Mouse (Mus musculus) adrenal gland, postnatal 10 days (tissue): ENCODE data around the gene Gm5148. TPM values are rescaled to one million over a fixed set of nuclear protein-coding genes. Genes with fewer than 3 reads are reported as not detected.

Experiments used
- DNase-seq: peaks from one replicate; pipeline ENCODE4 v3.0.0; 2021; ENCODE audit warnings: mixed read lengths
- long read RNA-seq, 2 experiments: library from polyadenylated mRNA; stranded (forward); transcript quantifications; one replicate each; pipeline ENCODE4 v2.0.0; 2021
- total RNA-seq, 2 experiments: library from RNA; stranded (reverse); gene quantifications; 2 replicates each; pipeline ENCODE4 v1.2.3; 2021

The Gm5148 gene
- 1 to 10 TPM in 1 of 2 experiments, under 1 TPM in 1; 0.39 to 1.1 TPM for total RNA-seq
- long read RNA-seq, experiment 1, result 0 reads
- long read RNA-seq, experiment 2, result 0 reads

DNA sequence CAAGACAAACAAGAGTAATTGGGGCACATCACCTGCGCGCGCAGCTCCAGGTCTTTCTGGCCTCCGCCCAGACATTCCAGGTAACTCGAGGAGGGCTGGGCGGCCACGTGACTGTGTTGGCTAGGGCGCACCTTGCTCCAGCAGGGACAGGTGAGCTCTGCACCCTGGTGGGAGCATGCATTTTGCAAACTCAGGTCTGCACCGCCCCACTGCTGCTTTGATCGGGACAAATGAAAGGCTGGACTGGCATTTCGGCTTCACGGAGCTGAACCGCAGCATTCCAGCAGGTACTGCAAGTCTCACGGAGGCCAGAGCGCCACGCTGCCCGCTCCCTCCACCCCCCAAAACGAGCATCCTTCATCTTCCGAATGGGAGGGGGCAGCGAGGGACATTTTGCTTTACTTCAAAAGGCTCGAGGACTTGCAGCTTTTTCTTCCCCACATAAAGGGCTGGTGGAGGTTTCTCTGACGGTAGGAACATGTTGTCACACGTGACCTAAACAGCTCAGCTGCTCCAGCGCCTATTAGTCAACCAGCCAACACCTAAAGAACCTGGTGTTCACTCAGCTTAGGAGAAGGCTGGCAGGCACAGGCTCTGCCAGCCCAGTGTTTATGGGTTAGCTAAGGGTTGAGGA, at the start of gene Gm5148:
Gene Gm5148, minus strand, starts transcription at position 320 of the 634 bp plus-strand sequence.
- DNase-seq, result no peak

DNA sequence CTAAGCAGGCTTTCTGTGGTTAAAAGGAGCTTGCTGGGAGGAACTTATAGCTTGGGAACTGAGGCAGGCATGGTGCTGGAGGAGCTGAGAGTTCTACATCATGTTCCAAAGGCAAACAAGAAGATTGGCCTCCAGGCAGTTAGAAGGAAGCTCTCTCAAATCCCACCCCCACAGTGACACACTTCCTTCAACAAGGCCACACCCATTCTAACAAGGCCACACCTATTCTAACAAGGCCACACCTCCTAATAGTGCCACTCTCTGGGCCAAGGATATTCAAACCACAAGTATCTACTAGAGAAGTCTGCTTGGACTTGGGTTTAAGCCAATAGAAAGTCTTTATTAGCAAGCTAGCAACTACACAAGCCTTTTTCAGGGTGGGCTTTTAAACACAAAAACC, 46.7 kb upstream of the Gm5148 start:
- DNase-seq, result no peak

DNA sequence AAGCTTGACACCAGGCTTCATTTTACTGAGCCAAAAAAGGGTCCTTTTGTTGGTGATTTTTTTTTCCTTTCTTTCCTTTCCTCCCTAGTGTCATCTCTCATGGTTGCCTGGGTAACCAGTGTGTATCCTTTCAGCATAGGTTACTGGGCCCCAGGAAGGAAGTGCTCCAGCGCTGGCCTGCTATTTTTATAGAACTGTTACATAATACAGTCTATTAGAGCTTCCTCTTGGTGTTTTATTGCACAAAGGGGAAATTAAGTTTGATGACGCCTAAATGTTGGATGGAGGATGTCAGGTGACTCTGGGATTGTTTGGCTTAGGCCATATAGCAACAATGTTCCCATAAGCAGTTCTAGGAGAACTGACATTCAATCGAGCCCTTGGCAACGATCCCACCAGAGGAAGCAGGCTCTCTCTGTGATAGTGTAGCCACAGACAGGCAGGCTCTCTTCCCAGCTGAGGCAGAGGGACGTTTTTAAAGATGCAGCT, 45.0 kb upstream of the Gm5148 start:
- DNase-seq, result peak; percentile 77

DNA sequence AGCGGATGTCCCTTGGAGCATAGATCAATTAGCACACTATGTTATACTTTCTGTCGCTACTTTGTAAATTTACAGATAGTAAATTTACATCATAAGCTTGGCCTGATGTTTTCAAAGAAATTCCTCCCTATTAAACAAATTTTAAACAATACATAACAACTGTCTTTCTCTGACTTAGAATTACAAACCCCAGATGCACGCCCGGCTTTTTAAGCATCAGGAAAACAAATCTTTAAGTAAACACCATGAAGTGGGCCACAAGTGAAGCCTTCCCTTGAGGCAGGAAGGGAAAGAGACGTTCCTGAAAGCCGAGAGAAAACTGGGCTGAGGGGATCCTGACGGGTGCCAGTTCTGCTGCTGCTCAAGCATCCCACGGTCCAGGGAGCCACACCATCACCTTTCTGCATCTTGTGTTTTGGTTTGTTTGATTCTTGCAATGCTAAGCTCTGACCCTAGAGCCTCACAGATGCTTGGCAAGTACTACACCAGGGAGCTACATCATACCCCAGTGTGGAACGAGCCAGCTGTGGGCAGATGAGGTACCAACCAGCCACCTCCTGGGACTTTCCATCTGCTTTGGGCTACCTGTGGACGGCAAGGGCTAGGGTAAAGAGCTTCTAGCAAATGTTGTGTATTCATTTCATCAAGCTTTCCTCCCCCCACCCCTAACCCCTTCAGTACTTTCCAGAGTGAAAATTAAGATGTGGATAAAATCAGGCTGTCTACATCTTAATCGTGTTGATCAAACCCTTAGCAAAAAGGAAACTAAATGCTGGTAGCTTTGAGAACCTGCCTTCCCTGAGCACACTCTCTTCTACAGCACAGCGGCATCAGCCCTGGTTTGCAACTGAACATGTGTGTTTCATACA, 43.1 kb upstream of the Gm5148 start:
- DNase-seq, result no peak

DNA sequence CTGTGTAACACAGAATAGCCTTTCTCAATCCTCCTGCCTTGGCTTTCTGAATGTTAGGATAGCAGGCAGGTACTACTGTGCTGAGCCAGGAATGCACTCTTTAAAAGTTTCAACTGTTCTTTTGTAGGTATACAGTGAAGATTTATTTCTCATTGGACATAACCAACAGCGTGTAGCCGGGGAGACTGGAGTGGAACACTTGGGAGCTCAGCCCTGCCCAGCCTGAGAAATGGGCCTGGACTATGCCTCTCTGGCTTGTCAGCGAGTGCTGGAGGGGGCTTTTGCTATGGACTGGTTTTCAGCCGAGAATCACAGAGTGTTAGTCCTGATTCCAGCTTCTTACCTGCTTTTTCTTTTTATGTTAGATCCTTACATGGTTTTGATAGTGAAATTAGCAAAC, 42.3 kb upstream of the Gm5148 start:
- no peak for DNase-seq

DNA sequence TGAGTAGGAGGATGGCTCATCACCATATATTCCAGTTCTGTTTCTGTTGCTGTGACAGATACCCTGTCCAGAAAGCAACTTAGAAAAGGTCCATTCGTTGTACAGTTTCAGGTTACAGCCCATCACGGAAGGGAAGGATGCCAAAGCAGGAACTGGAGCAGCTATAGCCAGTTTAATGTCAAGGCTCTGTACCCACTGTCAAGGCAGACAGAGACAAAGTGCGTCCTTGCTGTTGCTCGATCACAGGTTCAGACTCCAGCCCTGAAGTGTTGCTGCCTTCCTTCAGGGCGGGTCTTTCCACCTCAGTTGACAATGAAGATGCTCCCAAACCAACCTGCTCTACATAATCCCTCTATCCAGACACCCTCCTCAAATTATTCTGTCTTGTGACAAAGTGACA, 41.7 kb upstream of the Gm5148 start:
- DNase-seq, result peak; percentile 48

DNA sequence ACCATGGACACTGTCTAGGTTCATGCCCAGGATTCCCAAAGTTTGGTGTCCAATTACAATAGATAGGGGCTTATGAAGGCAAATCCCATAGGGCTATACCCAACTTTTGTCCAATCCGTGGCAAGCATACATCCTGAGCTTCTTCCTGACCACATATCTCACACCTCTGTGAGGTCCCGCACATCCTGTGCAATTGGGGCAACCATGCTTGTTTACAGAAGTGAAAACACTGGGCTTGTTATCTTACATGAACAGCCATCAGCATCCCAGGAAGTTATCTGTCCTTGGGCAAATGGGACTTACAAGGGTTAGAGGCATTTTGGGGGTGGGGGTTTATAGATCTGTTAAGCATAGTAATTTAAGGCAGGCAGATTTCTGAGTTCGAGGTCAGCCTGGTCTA, 41.0 kb upstream of the Gm5148 start:
- DNase-seq, result no peak

DNA sequence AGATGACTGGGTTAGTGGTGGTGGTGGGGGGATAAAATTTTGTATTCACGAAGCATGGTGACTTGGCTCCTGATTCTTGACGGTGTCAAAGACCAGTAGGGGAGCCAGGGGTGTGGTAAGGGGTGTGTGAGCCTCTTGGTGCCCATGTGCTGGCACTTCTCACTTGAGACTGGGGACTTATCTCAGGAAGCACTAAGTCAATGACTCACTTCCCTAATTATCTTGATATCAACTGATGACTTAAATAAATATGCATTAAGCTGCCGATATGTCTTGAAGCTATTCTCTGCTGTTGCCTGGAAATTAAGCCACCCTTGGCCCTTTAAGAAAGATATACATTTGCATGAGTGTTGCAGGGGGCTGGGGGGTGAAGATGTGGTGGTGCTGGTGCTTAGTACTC, 38.0 kb upstream of the Gm5148 start:
- DNase-seq, result no peak

DNA sequence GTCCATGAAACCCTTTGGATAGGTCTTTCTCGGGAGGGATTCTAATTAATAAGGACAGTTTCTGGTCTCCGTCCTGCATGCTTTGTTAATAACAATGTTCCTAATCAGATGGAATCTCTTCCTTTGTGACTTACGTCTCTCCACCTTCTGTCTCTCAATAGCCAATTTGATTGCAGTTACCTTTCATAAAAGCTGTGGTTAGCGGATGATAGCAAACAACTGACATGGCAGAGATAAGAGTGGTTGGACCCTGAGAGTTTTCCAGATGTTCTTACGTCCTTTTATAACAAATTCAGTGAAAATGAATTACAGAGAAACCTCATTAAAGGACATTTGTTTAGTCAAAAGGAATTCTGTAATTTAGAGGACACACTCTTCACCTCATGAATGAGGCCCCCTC, 37.5 kb upstream of the Gm5148 start:
- DNase-seq, result no peak

DNA sequence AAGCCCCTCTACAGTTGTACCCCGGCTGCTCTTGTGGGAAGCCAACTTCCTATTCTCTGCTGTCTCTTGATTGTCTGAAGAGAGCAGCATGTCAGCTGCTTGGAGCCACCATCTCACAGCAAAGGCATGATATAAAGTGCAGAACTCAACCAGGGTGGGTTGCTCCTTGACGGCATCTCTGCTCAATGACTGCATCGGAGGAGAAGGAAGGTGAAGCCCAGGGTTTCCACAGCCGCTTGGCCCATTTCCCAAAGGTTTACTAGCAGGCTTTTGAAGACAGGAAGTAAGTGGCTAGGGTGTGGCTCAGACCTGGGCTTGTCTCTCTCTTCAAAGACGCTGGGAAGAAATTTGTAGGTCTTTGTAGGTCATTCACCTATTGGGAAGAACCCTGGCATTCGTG, 36.6 kb upstream of the Gm5148 start:
- DNase-seq, result no peak

DNA sequence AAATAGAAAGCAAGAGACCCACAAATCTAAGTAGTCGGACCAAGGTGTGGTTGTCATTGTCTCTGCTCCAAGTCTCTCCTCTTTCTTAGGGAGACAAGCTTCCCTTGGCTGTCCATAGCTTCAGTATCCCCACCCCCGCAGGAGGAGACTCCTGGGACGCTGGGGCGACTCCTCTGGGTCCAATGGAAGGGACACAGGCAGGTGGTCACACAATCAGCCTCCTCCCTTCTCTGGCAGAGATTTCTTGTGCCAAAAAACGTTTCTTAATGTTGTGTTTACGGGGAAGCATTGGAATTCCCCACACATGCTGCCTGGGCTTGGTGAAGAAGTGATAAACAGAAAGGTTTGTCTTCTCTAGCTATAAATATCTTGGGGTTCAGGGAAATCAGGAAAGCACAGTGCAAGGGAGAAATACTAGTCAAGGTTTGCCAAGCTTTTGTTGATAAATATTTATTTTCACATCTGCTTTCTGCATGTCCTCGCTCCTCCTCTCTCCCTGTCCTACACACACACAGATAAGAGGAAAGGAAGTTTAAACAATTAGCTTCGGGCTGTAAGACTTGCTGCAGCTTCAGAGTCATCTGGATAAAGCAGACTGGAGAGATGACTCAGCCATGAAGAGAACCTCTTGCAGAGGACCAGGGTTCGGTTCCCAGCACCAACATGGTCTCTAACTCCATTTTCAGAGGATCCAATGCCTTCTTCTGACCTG, 34.5 kb upstream of the Gm5148 start:
- DNase-seq, result no peak

DNA sequence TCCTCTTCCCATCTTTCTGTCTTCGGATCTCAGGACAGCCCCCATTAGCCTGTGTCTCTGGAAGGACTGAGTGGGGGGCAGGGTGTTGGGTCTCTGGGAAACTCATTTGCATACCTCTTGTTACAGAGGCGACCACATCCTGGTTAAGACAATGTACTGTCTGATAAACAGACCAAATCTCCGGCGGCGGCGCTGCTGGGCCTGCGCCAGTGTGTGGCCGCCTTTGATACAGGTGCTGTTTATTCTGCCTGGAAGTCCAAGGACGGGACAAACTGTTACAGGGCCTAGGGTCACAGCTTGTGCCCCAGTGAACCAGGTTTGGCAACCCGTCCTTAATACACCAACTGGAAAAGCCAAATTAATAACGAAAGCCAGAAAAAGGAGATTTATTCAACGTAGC, 33.8 kb upstream of the Gm5148 start:
- peak; percentile 62 for DNase-seq

DNA sequence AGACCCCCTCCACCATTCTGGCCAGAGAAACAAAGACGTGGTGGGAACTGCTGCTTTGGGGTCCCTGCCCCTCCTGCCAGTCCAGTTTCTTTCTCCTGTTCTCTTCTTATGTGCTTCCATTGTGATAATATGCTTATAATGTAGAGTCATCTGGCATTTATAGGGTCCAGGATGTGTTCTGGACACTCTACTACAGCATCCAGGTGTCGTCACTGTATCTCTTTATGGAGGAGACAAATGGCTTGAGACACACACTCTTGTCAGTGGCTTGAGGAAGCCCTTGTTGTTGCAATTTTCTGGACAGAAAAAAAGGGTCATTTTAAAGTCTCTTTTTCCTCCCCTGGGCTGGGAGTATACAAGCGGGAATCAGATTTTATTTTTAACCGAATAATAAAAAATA, 33.3 kb upstream of the Gm5148 start:
- no peak for DNase-seq

DNA sequence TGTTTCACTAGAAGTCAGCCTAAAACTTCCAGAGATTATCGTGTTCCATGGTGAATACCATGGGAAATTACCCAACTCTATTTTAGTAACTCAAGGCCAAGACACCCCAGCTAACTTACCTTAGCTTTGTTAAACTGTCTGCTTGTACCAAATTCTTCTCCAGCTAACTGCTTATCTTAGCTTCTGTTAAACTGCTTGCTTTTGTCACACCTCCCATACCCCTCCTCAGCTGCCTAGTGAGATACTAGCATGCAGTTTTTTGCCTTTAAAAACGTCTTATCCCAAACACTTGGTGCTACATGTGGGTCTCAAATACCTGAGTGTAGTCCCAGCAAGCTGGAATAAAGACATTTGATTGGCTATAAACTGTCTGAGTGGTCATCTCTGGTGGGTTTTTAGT, 31.7 kb upstream of the Gm5148 start:
- DNase-seq, result no peak

DNA sequence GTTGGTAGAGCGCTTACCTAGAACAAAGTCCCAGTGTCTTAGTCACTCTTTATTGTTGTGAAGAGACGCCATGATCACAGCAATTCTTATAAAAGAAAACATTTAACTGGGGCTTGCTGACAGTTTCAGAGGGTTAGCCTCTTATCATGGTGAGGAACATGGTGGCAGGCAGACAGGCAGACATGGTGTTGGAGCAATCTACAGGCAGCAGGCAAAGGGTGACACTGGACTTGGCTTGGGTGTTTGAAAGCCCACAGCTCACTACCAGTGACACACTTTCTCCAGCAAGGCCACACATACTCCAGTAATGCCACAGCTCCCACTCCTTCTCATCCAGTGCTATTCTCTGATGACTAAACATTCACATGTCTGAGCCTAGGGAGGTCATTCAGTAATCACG, 30.3 kb upstream of the Gm5148 start:
- DNase-seq, result no peak

DNA sequence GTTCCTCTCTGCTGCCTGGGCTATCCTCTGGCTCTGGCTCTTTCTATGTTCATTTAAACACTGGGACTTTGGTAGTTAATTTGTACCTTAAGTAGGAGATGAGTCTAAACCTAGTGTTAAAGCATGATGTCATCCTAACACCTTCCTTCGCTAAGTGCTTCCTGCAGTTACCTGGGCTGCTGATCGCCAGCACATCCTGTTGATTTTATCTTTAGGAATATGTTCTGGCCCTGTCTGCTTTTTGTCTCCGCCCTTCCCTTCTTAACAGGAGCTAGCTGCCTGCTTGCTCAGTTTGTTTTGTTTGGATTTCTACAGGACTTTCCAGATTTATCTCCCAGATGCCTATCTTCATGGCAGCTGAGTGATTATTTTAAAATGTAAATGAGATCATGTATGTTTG, 28.9 kb upstream of the Gm5148 start:
- DNase-seq, result no peak

DNA sequence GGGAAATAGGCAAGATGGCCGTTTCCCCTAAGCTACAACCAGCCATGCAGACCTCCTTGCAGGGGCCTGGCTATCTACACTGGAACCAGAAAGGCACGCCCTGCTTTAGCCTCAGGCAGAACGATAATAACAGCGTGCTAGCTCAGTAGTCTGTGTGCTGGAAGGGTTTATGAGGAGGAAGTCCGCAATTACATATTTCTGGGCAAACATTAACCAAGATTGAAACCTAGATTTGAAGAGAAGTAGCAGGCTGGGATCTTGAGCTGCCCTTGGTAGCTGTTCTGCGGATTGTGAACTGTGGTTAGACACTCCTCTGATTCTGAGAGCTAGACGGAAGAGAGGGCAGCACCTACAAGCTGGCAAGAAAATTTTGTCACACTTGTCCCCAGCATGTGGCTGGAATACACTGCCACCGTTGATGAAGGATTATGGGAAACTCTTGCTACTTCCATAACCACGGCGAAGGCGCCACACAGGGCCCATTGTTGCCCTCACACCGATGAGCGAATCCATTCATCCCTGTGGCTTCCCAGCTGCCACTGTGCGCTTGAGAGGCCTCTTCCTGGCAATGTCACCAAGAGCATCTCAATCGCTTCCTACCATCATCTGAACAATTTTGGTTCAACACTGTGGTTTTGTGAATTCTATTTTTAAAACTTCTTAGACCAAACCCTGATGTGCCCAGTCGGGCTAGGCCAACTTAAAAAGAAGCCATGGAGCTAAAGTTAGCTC, 23.9 kb upstream of the Gm5148 start:
- no peak for DNase-seq

DNA sequence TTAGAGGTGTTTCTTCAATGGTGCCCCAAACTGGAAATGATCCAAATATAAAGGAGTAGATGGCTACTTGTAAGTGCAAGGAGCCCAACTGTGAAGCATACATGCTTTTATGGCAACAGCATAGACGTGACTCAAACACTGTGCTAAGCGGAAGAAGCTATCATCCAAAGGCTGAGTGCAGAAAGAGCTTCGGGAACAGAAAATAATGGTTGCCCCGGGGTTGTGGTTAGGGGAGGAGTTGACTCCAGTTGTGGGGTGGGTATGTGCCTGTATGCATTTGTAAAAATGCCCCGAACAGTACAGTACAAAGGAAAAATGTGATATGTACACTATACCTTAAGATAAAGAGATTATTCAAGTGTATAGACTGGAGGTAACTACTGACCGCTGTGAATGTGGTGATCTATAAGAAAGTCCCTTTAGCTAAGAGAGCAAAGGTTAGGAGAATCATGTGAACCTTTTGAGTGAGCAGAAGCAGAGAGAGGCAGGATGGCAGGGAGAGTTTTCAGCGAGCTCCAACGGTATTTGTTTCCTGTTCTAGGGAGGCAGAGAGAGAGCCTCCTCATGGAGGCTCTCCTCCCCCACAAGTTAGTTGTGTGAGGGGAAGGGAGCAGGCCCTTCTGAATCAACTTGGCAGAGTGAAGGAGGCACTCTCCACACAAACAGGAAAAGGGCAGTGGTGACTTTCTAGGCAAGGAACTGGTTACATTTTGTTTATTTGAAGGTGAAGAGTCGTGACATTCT, 23.1 kb upstream of the Gm5148 start:
- no peak for DNase-seq

DNA sequence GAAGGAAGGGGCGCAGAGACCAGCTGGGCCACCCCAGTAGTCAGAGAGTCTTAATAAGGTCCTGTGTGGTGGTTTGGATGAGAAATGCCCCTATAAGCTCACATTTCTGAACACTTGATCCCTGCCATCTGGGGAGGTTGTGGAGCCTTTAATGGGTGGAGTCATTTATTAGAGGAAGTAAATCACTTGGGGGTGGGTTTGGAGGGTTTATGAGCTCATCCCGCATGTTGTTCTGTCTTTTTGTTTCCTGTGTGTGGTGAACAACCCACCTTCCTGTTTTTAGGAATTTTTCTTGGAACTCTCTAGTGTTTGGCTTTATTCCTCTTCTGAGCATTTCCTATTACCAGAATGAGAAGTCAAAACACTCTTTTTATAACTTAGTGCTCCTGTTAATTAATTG, 19.8 kb upstream of the Gm5148 start:
- DNase-seq, result no peak

DNA sequence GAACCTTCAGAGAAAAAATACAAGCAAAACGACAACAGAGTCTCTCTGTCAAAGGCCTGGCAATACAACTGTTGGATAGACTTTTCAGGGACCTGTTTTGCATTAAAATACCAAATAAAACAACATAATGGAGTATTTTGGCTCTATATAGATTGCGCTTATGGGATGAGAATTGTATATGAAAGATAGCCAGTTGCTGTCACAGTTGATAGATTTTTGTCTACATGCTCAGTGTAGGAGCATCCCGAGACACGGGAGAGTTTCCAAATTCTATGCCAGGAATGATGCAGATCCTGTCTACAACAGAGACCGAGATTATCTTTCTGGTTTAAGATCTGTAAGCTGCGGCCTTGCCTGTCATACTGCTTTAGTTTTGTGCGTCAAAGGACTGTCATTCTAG, 15.7 kb upstream of the Gm5148 start:
- no peak for DNase-seq

DNA sequence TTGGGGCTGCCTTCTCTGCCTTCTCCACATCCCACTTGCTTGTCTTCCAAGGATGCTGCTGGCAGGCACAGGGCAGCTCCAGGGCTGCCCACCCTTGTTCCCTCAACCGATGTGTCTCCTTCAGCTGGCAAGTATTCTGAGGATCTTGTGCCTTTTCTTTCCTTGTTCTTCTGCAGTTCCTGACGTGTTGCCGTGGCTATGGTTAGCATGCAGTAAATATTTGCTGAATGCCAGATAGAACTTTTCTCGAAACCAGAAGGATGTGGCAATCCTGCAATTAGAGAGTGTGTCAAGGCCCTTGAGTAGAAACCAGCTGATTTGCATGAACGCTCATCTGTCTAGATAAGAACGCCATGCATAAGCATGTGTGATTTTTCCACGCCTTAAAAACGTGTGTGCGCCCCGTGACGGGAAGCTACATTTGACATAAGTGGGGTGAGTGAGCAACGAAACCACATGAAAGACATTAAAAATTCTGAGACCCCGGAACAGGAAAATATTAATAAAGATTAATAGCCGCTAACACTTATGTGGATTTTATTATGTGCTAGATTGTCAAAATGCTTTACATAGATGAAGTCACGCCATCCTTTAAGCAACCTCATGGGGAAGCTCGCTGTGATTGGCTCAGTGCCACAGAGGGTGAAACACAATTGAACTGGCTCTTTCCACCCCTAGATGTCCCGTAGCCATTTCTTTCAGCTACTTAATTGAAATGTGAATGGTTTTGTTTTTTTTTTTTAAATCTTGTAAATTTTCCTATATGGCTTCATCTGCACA, 14.1 kb upstream of the Gm5148 start:
- DNase-seq, result no peak
